Mouse (Mus musculus) limb, embryonic 11.5 days (tissue): ENCODE data around the gene Kctd8. TPM values are rescaled to one million over a fixed set of nuclear protein-coding genes. Genes with fewer than 3 reads are reported as not detected.
"Not testable (repeated sequence)": the region's sequence is repeated elsewhere in the genome, so short reads cannot be mapped to it uniquely, and the experiment has no call there.

Experiments
- ATAC-seq: fragments of 200-750 bp; cut with Nextera tagmentation; 2 replicates; pipeline ENCODE4 v1.8.0; 2017; ENCODE audit warnings: low read depth; ENCODE audit not compliant: insufficient number of reproducible peaks, low FRiP score, low TSS enrichment
- DNase-seq: peaks from one replicate; pipeline ENCODE4 v3.0.0-alpha.2; 2015; ENCODE audit warnings: low spot score
- H3K27ac ChIP-seq: fragments of 300-500 bp; sonication (generic); replicated peaks from 2 replicates; pipeline ENCODE4 v1.5.1; 2014; ENCODE audit warnings: low read depth, mild to moderate bottlenecking, low read length
- H3K27me3 ChIP-seq: fragments of 300-500 bp; sonication (generic); 2 replicates; pipeline ENCODE4 v1.6.1; 2014; ENCODE audit warnings: mild to moderate bottlenecking, low read length, mixed read lengths; ENCODE audit not compliant: control insufficient read depth, insufficient read depth
- H3K36me3 ChIP-seq: fragments of 300-500 bp; sonication (generic); 2 replicates; pipeline ENCODE4 v1.6.1; 2014; ENCODE audit warnings: mild to moderate bottlenecking, low read length, moderate library complexity, mixed read lengths; ENCODE audit not compliant: control insufficient read depth, insufficient read depth
- H3K4me1 ChIP-seq: fragments of 300-500 bp; sonication (generic); 2 replicates; pipeline ENCODE4 v1.6.1; 2014; ENCODE audit warnings: low read length, mixed read lengths; ENCODE audit not compliant: control insufficient read depth, insufficient read depth
- H3K4me2 ChIP-seq: fragments of 300-500 bp; sonication (generic); 2 replicates; pipeline ENCODE4 v1.6.1; 2014; ENCODE audit warnings: low read depth, mild to moderate bottlenecking, moderate library complexity; ENCODE audit not compliant: severe bottlenecking
- H3K4me3 ChIP-seq: fragments of 300-500 bp; sonication (generic); 2 replicates; pipeline ENCODE4 v1.5.1; 2014; ENCODE audit warnings: low read depth, low read length
- H3K9ac ChIP-seq: fragments of 300-500 bp; sonication (generic); 2 replicates; pipeline ENCODE4 v1.6.1; 2014; ENCODE audit warnings: mild to moderate bottlenecking, low read length
- H3K9me3 ChIP-seq: fragments of 300-500 bp; sonication (generic); 2 replicates; pipeline ENCODE4 v1.6.1; 2016; ENCODE audit warnings: low read length; ENCODE audit not compliant: control insufficient read depth
- WGBS: fragments of 180-500 bp; shearing (Covaris S2); extraction: QIAGEN DNeasy Blood & Tissue Kit; methylation state at CpG from one replicate; pipeline ENCODE4 v1.1.7; 2014; 5-methylcytosine and 5-hydroxymethylcytosine counted together
- polyA plus RNA-seq: library from polyadenylated mRNA; unstranded; fragments of >200 nt; fragmentation: Nextera tagmentation; extraction: Ambion mirVana; gene quantifications from 2 replicates; pipeline ENCODE4 v1.2.1, GENCODE M21; 2014

Gene Kctd8
- polyA plus RNA-seq, 1 experiment from 2014 or later = 1.1 TPM

GRCm38 (mm10) chr5:69324566-69325230, 16.8 kb downstream of the Kctd8 start:
- Histone ChIP-seq H3K27me3 (no peaks in the 10 kb centered on the region), H3K36me3 (no peaks in the 10 kb centered on the region), H3K4me2 (no peak overlapping the region), H3K27ac (no peak overlapping the region), H3K4me3 (no peak overlapping the region), H3K4me1 (no peaks in the 10 kb centered on the region), H3K9ac (no peak overlapping the region), H3K9me3 (no peaks in the 10 kb centered on the region)
- DNase-seq (no peak), ATAC-seq (no peak)
- WGBS = 74% methylated on average over 12 of the region's 12 CpGs

- Histone ChIP-seq H3K27ac (no peak overlapping the region), H3K4me1 (no peaks in the 10 kb centered on the region), H3K9ac (no peak overlapping the region), H3K9me3 (no peaks in the 10 kb centered on the region), H3K27me3 (no peaks in the 10 kb centered on the region), H3K4me3 (no peak overlapping the region), H3K36me3 (no peaks in the 10 kb centered on the region), H3K4me2 (no peak overlapping the region)
- DNase-seq (no peak), ATAC-seq (no peak)
- WGBS = 75% methylated on average over 7 of the region's 7 CpGs
These were observed 28.9 kb downstream of the Kctd8 start for GRCm38 (mm10) chr5:69312611-69313010.

GRCm38 (mm10) chr5:69301665-69302064, 39.8 kb downstream of the Kctd8 start:
- ATAC-seq (no peak), DNase-seq (no peak)
- Histone ChIP-seq H3K36me3 (no peaks in the 10 kb centered on the region), H3K4me2 (no peak overlapping the region), H3K4me1 (no peaks in the 10 kb centered on the region), H3K9me3 (no peaks in the 10 kb centered on the region), H3K4me3 (no peak overlapping the region), H3K9ac (no peak overlapping the region), H3K27ac (no peak overlapping the region), H3K27me3 (no peaks in the 10 kb centered on the region)
- WGBS = 38% methylated on average over 1 of the region's 1 CpGs

GRCm38 (mm10) chr5:69292353-69292752, 49.1 kb downstream of the Kctd8 start:
- Histone ChIP-seq H3K9ac (no peak overlapping the region), H3K27me3 (no peaks in the 10 kb centered on the region), H3K36me3 (no peaks in the 10 kb centered on the region), H3K4me1 (no peaks in the 10 kb centered on the region), H3K9me3 (no peaks in the 10 kb centered on the region), H3K4me2 (no peak overlapping the region), H3K4me3 (no peak overlapping the region), H3K27ac (no peak overlapping the region)
- no peak for ATAC-seq
- WGBS = 86% methylated on average over 6 of the region's 6 CpGs
- no peak for DNase-seq

- H3K4me2 ChIP-seq = no peak overlapping the region
- WGBS = 76% methylated on average over 6 of the region's 6 CpGs
- ATAC-seq = no peak
- no peaks in the 10 kb centered on the region for H3K9me3 ChIP-seq
- H3K27ac ChIP-seq = no peak overlapping the region
- no peaks in the 10 kb centered on the region for H3K27me3 ChIP-seq
- H3K4me3 ChIP-seq = no peak overlapping the region
- H3K36me3 ChIP-seq = no peaks in the 10 kb centered on the region
- H3K9ac ChIP-seq = no peak overlapping the region
- no peaks in the 10 kb centered on the region for H3K4me1 ChIP-seq
- DNase-seq = no peak
These were observed 57.1 kb downstream of the Kctd8 start for GRCm38 (mm10) chr5:69284359-69284758.

- DNase-seq = no peak
- Histone ChIP-seq H3K9me3 (no peaks in the 10 kb centered on the region), H3K27ac (no peak overlapping the region), H3K9ac (no peak overlapping the region), H3K4me1 (no peaks in the 10 kb centered on the region), H3K36me3 (no peaks in the 10 kb centered on the region), H3K4me3 (no peak overlapping the region), H3K4me2 (no peak overlapping the region), H3K27me3 (no peaks in the 10 kb centered on the region)
- 80% methylated on average over 2 of the region's 2 CpGs for WGBS
- no peak for ATAC-seq
These were observed 89.1 kb downstream of the Kctd8 start for GRCm38 (mm10) chr5:69252366-69252765.

GRCm38 (mm10) chr5:69241931-69242330, 99.5 kb downstream of the Kctd8 start:
- H3K27ac ChIP-seq = no peak overlapping the region
- 66% methylated on average over 1 of the region's 1 CpGs for WGBS
- no peak for ATAC-seq
- H3K4me1 ChIP-seq = no peaks in the 10 kb centered on the region
- no peak for DNase-seq
- H3K4me2 ChIP-seq = no peak overlapping the region
- H3K36me3 ChIP-seq = no peaks in the 10 kb centered on the region
- H3K9ac ChIP-seq = no peak overlapping the region
- no peak overlapping the region for H3K4me3 ChIP-seq
- H3K9me3 ChIP-seq = no peaks in the 10 kb centered on the region
- H3K27me3 ChIP-seq = no peaks in the 10 kb centered on the region

- WGBS = 76% methylated on average over 4 of the region's 4 CpGs
- no peaks in the 10 kb centered on the region for H3K9me3 ChIP-seq
- H3K27me3 ChIP-seq = no peaks in the 10 kb centered on the region
- no peaks in the 10 kb centered on the region for H3K4me1 ChIP-seq
- H3K36me3 ChIP-seq = no peaks in the 10 kb centered on the region
- H3K4me3 ChIP-seq = no peak overlapping the region
- no peak overlapping the region for H3K27ac ChIP-seq
- H3K4me2 ChIP-seq = no peak overlapping the region
- no peak overlapping the region for H3K9ac ChIP-seq
- no peak for DNase-seq
- no peak for ATAC-seq
These were observed 107.9 kb downstream of the Kctd8 start for GRCm38 (mm10) chr5:69233560-69233959.

- WGBS = 93% methylated on average over 1 of the region's 1 CpGs
- not testable (repeated sequence) for H3K9ac ChIP-seq, H3K27me3 ChIP-seq, H3K4me3 ChIP-seq, H3K36me3 ChIP-seq, H3K27ac ChIP-seq, DNase-seq, H3K9me3 ChIP-seq, ATAC-seq, H3K4me2 ChIP-seq, H3K4me1 ChIP-seq
These were observed 109.8 kb downstream of the Kctd8 start for GRCm38 (mm10) chr5:69231649-69232048.
